ENCODE assay signal across 8 mouse cellular contexts in genomic region chr10:60779628-60780027, GRCm38 (mm10). TPM values are rescaled to one million over a fixed set of nuclear protein-coding genes. Genes with fewer than 3 reads are reported as not detected.
DNase-seq lines count a peak whose midpoint lies in the region; ATAC-seq lines count a peak whose summit lies in the region.

No protein-coding gene starts in this region.

- 0 out of 2 replicates have a peak, but pooled peaks cover 2% of the 10 kb centered on the region for H3K4me1 ChIP-seq in hindbrain, embryonic 14.5 days (replicated peaks; ENCODE audit: control insufficient read depth, insufficient read depth, low read length)

- DNase-seq in ZHBTc4 (ENCODE audit: low read depth, low spot score), result peak; percentile 91
- peak; percentile 88 to 92 for DNase-seq in cerebellum, postnatal 25 days
- DNase-seq in frontal cortex, postnatal 36 days (ENCODE audit: low spot score in 2 of 2), result peak; percentile 74 to 77
- DNase-seq in hindbrain, embryonic 14.5 days (ENCODE audit: low spot score), result peak; percentile 91
- peak; percentile 76 to 88 for DNase-seq in layer of hippocampus, postnatal 25 days (ENCODE audit: extremely low spot score in 1 of 2, low spot score in 1 of 2)
- DNase-seq in lung, postnatal 4 days, result peak; percentile 70 to 85
- peak; percentile 74 for DNase-seq in right cerebral cortex, postnatal 14 days
- DNase-seq in urinary bladder, postnatal 36 days (ENCODE audit: low spot score in 2 of 2), result peak; percentile 74 to 78

- no peak overlapping the region for H3K9ac ChIP-seq in hindbrain, embryonic 14.5 days

- WGBS in hindbrain, embryonic 14.5 days, result 11% methylated on average over 9 of the region's 9 CpGs

- peak overlapping the region; percentile 27 for H3K4me2 ChIP-seq in hindbrain, embryonic 14.5 days (replicated peaks)

- no peaks in the 10 kb centered on the region for H3K36me3 ChIP-seq in hindbrain, embryonic 14.5 days (replicated peaks; ENCODE audit: control insufficient read depth, insufficient read depth)

- peak; percentile 70 for ATAC-seq in hindbrain, embryonic 14.5 days (ENCODE audit: low FRiP score)

- no peak overlapping the region for H3K4me3 ChIP-seq in hindbrain, embryonic 14.5 days (replicated peaks; ENCODE audit: low read length)

- no peaks in the 10 kb centered on the region for H3K9me3 ChIP-seq in hindbrain, embryonic 14.5 days (ENCODE audit: control insufficient read depth, low read length)

- no peak overlapping the region for H3K27ac ChIP-seq in hindbrain, embryonic 14.5 days

- no peaks in the 10 kb centered on the region for H3K27me3 ChIP-seq in hindbrain, embryonic 14.5 days (ENCODE audit: control insufficient read depth, insufficient read depth, low read length)

RNA-seq across cellular contexts. Expression of gene Slc29a3, which starts 27.0 kb away (rescaled TPM):
- 8.4 and 8.9 TPM in 2 replicates for polyA plus RNA-seq in hindbrain, embryonic 14.5 days (2014; fragmentation: Nextera tagmentation; extraction: Ambion mirVana)
- total RNA-seq in layer of hippocampus, postnatal 25 days (2021), result 10 to 100 TPM; 16.6 to 17.1 TPM

RNA-seq across cellular contexts. Expression of gene Unc5b, which starts 51.8 kb away (rescaled TPM):
- polyA plus RNA-seq in hindbrain, embryonic 14.5 days (2014; fragmentation: Nextera tagmentation; extraction: Ambion mirVana), result 2.8 and 2.9 TPM in 2 replicates
- 10 to 100 TPM; 15.9 to 16.4 TPM for total RNA-seq in layer of hippocampus, postnatal 25 days (2021)
